Mouse (Mus musculus) spleen, adult 2 months (tissue): ENCODE measurements around the gene Phpt1.

Experiments used
- CTCF ChIP-seq: fragments of 200-500 bp; IDR thresholded peaks from 2 replicates; pipeline ENCODE4 v1.5.1; 2011; ENCODE audit warnings: mild to moderate bottlenecking, inconsistent platforms; ENCODE audit not compliant: insufficient read depth, insufficient read length, insufficient replicate concordance; ENCODE audit errors: extremely low read depth
- POLR2A ChIP-seq: fragments of 200-500 bp; IDR thresholded peaks from 2 replicates; pipeline ENCODE4 v1.6.1; 2011; ENCODE audit warnings: low read depth, low read length, inconsistent platforms

DNA sequence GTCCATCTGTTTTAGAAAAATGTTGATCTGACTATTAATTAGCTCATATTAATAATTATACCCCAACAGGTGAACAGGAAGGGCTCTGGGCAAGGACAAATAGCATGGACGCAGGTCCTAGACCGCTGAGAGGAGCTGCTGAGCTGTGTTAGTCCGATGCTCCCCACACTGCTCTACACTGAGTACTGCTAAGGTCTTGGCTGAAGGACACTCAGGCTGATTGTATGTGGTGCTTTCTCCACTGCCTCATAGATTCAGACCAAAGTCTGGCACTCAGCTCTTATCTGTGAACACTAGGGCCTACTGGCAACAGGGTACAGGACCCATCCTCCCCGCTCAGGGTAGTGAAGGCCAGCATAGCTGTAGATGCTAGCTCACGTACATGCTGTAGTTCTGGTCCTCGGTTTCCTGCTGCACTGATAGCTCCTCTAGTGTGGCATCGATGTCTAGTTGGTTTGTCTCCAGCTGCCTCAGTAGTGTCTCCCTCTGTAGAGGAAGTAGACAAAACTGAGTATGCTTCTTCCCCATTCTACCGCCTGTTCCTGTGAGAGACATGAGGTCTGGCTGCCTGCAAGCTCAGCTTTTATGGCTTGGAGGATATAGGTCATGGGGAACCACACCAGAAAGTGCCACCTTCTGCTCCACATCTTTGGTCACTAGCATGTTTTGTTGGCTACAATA lies 13.3 kb upstream of the Phpt1 start:
- TF ChIP-seq CTCF (no peak), POLR2A (no peak)
